Mouse (Mus musculus): Measurements from ENCODE around the gene Klf4.

DNA sequence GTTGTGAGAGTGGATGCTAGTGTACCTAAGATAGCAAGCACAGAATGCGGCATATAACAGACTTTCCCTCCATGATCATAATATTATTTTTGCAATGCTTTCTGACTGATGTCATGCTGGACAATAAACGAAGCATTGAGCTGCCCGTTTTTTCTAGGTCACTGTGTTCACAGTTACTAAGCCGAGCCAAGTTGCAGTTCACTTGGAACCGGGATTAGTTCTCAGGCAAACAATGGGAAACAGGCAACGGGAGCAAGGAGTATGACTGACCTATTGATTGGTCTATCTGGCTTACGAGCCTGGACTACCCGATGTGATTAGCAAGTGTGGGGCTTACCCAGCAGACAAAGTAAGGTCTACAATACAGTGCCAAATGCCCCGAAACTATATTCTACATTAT, 35.7 kb upstream of the Klf4 start:
- TF ChIP-seq CTCF (IDR thresholded peaks at IDR 0.05) (no peak), POLR2A (IDR thresholded peaks at IDR 0.05; ENCODE audit: insufficient read depth, low read depth, low read length) (no peak)

Measured in heart, adult 2 months (tissue).